Mouse (Mus musculus): ENCODE results near the gene Socs3.

GRCm38 (mm10) chr11:117958197-117958596 is 11.7 kb downstream of the Socs3 start:
- no peak for TF ChIP-seq CTCF (IDR thresholded peaks at IDR 0.05; ENCODE audit: control insufficient read depth, insufficient read depth, insufficient replicate concordance, low read depth, low read length)
- no peak for TF ChIP-seq POLR2A (IDR thresholded peaks at IDR 0.05; ENCODE audit: control insufficient read depth, low read depth, low read length)
